Mouse (Mus musculus) WW6 (cell line): ENCODE results near the gene Map2k6.

Experiments used
- DNase-seq: peaks from one replicate; pipeline ENCODE4 v3.0.0-alpha.2; 2013; ENCODE audit warnings: low read depth, low spot score

The Map2k6 gene

DNA sequence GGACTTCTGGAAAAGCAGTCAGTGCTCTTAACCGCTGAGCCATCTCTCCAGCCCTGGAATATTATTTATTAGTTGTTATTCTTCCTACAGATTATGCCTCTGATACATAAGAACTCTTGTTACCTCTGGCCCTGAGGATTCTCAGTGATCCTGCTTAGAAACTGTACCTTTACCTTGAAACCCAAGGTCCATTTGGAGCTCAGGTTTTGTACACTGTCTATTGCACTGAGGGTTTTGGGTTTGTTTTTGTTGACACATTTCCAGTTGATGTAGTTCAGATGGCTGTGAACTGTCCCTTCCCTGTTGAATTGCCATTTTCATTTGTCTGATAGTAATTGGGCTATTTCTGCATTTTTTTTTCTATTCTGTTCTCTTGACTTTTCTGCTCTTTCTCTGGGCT lies 85.5 kb downstream of the Map2k6 start:
- no peak for DNase-seq

DNA sequence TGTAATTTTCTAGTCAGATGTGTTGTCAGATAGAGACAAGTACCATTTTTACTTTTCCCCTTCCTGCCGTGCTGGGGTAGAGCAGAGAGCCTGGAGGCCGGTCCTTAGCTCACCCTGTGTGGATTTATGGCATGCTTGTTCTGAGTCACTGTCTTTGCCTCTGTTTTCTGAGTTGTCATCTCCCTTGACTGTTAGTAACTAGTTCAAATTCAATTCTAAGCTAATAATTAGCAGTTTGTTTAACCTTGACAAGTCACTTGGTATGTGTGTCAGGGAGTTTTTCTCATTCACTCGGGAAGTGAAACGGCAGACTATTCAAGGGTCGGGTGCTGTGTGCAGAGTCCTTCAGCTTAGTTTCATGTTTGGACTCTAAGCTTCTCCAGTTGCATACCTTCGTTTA lies 86.2 kb downstream of the Map2k6 start:
- DNase-seq: no peak

DNA sequence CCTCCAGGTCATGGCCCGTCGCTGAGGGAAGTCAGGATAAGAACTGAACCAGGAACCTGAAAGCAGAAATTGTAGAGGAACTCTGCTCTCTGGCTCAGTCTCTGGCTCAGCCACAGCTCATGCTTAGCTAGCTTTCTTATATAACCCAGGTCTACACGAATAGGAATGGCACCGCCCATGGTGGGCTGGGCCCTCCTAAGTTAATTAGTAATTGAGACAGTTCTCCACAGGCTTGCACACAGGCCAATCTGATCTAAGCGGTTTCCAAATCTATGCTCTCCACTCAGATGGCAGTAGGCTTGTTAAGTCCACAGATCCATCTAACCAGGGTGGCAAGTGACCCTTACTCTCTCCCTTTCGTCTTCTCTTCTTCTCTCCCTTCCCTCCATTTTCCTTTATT lies 88.9 kb downstream of the Map2k6 start:
- no peak for DNase-seq

DNA sequence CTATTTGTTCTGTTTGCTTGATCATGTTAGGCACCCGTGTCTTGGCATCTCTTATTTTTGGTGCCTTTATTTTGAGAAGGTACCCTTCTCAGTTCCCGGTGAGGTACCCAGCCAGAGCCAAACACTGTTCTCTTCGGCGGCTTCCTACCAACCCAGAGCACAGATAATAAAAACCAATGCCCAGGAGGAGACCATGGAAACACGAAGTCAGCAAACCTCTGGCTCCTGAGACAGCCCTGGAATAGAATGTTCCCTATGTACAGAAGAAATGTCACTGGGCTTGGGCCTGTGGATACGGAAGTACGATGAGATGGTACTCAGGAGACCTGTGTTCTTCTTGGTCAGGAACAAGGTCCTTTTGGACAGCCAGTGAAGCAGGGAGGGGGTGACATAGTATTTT lies 89.4 kb downstream of the Map2k6 start:
- DNase-seq: no peak

DNA sequence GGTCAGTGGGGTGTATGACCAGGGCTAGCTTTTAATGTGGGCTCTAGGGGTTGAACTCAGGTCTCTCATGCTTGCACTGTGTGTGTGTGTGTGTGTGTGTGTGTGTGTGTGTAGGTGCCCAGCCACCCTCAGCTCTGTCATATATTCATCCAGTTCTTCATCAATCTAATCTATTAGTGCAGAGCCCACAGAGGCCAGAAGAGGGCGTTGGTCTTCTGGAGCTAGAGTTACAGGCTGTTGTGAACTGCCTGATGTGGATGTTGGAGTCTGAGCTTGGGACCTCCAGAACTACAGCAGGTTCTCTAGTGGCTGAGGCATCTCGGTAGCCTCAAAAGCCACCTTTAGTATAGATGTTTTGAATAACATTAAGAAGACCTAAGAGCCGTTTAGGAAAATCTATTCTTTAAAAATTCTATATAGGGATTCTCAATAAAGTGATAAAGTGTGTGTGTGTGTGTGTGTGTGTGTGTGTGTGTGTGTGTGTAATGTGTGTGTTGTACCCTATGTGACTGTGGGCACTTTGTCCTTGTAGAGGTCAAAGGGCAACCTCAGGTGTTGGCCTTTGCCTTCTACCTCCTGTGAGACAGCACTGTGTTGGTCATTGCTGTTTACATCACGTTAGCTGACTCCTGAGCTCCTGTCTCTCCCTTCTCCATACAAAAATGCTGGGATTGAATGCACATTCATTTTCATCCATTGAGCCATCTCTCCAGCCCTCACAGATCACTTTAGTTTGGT lies 96.6 kb downstream of the Map2k6 start:
- DNase-seq: no peak

DNA sequence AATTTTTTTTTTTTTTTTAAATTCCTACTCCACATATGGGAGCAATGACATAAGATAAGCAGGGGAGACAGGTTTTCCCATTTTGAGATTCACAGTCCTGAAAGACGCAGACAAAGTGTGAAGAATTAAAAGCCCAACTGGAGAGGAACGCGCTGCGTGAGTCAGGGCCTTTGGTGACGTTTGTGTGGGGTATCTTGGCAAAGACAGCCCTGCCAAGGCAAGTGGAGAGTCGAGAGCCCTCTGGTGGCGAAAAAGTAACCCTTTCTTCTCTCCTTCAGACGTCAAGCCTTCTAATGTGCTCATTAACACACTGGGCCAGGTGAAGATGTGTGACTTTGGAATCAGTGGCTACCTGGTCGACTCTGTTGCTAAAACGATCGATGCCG lies 97.1 kb downstream of the Map2k6 start:
- DNase-seq: peak; percentile 67

DNA sequence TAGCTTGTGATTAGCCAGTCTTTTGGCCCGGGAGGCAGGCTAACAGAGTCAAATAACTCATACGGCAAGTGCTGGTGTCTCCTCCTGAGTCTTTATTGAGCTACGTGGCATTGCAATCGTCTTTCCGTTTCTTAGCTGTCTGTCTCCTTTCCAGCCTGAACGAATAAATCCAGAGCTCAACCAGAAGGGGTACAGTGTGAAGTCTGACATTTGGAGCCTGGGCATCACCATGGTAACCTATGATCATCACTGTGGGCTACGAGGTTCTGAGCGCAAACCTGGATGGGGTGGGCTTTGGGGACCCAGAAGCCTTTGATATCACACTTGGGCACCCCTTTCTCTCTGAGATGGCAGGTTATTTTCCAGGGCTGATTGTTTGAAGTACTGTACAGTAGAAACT lies 98.8 kb downstream of the Map2k6 start:
- DNase-seq: no peak

DNA sequence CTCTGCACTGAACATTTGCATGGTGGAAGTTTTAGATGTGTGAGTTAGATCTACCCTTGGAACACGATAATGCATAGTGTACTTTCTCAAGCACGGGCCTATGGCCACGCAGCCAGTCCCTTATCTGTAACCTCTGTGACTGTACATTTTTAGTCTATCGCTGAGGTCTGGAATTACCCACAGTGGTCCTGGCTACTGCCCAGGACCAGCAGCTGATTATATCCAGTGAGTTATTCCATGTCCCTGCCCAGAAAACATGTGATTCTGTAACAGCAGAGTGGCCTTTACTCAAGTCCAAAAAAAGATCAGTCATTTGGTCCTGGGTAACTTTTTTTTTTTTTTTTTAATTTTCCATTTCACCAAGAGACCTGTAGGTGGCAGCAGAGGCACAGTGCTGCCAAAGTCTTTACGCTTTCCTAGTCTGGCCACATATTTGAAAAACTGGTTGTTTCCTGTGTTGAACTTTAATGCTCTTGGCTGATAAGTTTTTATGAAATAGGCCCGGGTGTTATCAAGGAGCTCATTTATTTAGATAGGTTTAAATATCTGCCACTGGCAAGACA lies 99.8 kb downstream of the Map2k6 start:
- no peak for DNase-seq

DNA sequence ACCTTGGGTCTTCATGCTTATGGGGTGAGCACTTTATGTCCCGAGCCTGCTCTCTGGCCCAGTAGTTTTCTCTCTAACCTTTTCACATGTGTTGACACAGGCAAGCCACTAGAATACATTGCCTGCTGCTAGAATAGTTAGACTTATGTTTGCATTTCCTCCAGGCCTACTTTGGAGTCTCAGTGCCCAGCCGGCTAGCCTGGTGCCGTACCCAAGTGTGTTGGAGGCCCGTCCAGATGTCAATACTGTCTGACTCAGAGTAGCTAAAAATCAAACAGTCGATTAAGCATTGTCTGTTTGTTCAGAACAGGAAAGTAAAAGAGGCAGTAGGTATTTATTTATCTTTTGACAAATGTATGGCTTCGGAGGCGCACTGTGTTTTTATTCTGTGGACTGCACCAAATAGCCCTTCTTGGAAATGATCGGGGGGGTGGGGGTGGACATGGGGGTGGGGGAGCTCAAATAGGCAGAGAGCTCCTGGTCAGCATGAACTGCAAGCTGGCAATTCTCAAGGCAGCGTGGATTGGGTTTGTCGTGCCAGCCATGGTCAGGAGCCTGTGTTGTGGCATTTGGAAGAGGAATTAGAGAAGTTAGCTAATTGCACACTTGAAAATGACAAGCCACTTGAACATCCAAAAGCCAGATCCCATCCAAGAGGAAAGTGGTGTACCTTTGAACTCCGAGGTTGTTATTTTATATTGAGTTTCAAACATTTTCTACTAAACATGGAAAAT lies 104.2 kb downstream of the Map2k6 start:
- no peak for DNase-seq

DNA sequence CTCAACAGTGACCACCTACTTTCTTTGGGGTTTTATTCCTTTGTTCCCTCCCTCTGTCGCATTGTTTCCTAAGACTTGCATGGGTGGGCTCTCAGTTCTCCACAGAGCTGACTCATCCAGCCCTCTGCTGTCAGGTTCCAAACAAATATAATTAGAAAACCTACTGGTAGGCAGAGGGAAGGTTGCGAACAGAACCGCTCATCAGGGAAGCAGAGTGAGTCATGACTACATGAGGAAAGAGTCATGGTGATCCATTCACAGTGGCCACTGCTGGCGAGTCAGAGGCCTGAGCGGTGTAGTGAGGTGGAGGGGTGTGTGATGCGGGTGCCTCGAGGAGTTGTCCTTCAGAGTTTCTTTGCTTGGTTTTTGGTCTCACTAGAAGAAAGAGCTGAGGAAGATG lies 112.5 kb downstream of the Map2k6 start:
- no peak for DNase-seq

DNA sequence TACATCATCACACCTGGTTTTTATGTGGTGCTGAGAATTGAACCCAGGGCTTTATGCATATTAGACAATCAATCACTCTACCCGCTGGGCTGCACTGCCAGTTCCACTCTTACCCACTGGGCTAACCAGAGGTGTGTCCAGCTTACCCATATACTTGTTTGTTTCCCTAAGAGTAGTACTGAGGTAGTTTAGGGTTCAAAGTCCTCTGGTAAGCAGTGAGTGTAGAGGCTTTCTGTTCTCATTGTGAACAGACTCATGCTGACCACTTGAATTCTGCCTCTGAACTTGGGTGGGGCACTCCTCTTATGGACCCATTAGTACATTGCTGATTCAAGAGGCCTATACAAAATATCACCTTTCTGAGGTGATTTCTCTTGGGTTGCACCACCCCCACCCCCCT lies 119.7 kb downstream of the Map2k6 start:
- DNase-seq: no peak

DNA sequence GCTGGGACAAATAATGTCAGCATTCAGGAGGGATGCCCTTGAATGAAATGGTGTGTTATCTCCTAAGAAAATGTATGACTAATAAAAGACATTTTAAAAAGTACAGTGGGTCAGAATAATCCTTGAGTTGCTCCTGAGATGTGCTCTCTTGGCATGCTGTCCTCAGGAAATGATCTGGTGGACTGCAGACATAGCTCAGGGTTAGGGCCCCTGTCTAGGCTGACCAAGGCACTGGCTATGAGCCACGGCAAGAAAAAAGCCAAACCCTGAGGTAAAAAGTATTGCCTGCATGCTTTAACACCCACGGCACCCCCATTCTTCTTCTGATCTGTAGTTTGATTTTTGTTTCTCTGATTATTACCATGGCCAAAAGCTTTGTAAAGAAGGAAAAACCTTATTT lies 124.0 kb downstream of the Map2k6 start:
- DNase-seq: no peak

DNA sequence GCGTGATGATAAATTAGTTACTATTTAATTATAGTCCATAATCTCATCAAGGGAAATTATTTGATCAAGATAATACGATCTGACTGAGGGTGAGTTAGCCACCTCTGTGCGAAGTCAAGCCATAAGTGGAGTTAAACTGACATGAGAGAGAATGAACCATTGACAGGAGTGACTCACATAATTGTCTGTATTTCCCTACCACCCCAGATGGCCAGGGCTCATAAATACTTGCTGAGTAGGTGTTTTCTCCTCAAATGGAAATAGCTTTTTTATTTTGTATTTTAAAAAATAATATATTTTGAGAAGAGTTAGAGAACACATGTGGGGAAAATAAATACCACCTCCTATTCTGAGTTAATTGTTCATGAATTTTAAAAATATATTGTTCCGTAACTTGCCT lies 127.2 kb downstream of the Map2k6 start:
- DNase-seq: no peak

DNA sequence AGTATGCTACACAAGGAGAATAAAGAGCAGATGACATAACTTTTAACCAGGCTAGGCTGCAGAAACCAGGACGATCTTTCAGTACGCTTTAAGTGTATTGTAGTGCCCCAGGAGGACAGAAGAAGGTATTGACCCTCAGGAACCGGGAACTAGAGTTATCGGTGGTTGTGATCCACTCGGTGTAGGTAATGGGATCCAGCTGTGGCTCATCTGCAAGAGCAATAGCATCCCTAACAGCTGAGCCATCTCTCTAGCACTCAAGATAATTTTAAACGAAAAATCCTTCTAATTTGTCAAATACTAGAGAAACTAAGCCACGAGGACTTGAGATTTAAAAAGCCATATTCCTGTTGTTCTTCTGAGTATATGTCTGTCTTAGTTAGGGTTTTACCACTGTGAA lies 132.2 kb downstream of the Map2k6 start:
- DNase-seq: no peak

DNA sequence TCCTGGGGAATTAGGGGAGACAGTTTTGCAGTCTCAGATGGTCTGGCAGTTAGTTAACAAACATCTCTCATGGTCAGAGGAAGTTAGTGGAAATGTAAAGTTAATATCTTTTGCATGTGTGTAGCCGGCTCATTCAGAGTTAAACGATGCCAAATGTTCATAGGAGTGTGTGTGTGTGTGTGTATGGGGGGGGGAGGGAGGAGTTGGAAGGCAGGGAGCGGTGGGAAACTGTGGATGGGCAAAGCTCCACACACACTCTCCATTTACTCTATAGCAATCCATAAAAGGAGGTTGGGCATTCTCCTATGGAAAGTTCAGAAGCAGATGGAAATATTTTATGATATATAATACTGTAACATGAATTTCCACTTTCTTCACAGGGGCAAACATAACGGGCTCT lies 135.9 kb downstream of the Map2k6 start:
- no peak for DNase-seq

DNA sequence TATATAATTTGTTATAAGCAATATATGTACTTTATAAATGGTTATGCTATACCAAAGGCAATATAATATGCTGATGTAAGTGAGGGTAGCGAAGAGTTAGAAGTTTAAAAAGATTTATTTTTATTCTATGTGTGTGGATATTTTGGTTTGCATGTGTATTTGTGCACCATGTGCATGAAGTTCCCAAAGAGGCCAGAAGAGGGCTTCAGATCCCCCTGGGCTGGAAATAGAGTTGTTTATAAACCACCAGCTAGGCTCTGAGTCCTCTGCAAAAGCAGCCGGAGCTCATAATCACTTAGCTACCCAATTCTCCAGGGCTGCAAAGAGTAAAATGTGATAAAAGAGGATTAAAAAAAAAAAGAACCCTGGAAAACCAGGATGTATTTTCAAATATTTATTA lies 137.6 kb downstream of the Map2k6 start:
- no peak for DNase-seq

DNA sequence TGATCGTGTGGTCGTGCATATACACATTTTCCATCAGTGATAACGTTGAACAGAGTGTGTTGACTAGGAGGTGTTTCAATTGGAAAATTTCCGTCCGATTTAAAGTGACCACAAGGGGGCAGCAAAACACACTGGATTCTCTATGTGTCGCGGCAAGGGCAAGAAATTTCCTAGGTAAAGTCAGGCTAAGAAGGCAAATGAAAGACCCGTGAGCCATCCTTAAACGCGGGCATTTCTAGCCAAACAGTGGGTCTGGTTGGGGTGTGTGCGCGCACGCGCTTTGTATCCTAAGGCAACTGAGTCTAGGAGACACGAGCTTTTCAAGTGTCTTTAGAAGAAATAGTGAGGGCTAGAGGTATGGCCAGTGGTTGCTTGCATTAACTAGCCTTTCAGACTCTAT lies 138.7 kb downstream of the Map2k6 start:
- peak; percentile 70 for DNase-seq

DNA sequence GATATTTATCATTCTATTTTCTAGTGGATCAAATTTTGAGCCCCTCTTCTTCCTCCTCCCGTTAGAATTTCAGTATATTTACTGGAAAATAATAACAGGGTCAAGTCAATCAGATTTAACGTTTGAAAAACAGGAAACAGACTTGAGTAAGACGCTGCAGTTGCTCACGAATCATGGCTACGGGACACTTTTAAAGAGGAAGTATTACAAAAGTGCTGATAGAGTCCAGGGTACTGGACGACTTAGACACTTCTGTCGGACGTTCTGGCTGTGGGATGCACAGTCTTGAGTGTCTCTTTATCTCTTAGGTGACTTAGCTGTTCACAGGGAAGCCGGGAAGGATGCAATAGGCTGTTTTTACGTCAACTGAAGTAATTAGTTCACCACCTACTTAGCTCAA lies 139.3 kb downstream of the Map2k6 start:
- no peak for DNase-seq

DNA sequence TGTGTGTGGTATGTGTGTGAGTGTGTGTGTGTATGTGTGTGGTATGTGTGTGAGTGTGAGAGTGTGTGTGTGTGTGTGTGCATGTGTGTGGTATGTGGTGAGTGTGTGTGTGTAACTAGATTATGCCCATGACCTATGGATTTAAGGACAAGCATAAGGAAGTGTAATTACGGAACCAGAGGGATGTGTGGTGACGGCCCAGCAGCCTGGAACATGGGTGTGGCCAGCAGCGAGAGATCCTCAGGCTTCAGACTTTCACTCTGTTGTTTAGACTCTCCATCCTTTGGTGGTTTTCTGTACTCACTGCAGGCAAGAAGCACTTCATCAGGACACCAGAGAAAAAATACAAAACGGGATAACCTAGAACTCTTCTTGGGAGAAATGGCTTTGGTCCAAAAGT lies 143.0 kb downstream of the Map2k6 start:
- no peak for DNase-seq

DNA sequence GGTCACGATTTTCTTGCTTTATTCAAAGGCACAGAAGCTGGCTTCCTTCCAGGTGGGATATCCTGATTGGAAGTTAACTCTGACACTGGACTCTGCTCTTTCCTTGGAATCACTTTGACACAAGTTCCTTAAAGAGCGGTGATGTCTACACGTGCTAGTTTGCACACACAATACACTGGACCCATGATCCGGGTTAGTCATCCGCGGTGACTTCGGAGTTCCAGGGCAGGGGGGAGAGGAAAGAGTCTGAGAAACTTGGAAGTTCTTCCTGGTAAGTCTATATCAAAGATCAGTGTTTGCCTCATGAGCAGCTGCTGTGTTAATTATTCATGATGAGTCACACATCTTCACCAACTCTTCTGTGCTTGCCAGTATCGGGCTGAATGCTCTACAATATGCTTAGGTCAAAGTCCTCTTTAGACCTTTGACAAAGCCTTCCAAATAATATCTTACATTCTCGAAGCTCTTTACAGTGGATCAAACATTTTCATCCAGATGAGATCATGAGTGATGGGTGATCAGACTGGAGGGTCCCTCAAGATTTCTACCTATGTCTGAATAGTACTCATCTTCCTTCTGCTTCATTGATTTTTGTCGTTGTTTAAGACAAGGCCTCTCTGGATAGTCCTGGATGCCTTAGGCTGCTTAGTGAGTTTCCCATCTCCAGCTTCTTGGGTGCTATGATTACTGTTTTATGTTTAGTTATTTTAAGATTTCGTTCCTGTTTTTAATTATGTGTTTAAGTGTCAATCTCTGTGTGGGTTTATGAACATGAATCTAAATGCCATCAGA lies 145.7 kb downstream of the Map2k6 start:
- DNase-seq: no peak

DNA sequence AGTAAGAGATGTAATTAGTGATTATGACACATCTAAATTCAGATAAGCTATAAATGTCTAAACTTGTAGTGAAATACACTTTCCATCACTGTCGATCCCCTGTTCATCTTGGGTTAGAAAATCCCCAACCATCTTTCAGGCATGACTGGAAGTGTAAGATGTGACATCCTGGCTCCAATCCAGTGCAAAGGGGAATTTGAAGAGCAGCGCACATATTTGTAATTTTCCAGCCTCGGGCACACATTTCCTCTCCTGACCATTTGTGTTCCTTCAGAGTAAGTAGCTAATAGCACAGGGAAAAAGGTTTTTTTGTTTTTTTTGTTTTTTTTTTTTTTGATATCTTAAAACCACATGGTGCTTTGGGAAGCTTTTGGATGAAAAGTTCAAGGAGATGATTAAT lies 146.5 kb downstream of the Map2k6 start:
- no peak for DNase-seq

DNA sequence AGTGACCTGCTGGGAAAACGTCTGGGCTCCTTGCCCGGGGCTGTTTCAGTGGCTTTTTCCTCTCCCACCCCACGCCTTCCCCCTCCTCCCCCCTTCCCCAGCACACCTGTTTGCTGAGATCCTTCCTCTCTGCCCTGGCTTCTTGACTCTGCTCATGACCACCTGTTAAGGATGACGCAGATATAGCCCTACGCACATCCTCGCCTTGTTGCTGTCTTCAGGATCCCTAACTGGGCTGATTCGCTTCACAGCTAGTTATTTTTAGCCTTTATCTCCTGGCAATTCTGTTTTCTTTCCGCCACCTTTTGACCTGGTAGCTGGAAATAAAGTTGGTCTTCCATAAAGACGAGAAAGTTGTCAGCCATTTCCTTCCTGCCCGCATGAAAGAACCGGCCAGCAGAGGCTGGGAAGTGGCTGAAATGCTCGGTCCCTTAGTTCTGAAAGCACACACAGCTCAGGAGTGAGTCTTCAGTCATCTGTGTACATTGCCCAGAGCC lies 152.6 kb downstream of the Map2k6 start:
- DNase-seq: no peak
